Mouse (Mus musculus) kidney, embryonic 14.5 days (tissue): ENCODE measurements around the gene Cavin1. TPM values are rescaled to one million over a fixed set of nuclear protein-coding genes. Genes with fewer than 3 reads are reported as not detected.
A peak's percentile ranks its signal among the peaks of the same experiment; 100 is the strongest.

Source experiments
- ATAC-seq: fragments of 200-750 bp; cut with Nextera tagmentation; 2 replicates; pipeline ENCODE4 v1.8.0; 2017; ENCODE audit warnings: moderate number of reproducible peaks, mild to moderate bottlenecking, moderate TSS enrichment, moderate library complexity; ENCODE audit not compliant: low FRiP score, low TSS enrichment
- H3K27ac ChIP-seq: fragments of 300-500 bp; sonication (generic); 2 replicates; pipeline ENCODE4 v1.5.1; 2014; ENCODE audit warnings: low read depth, mild to moderate bottlenecking, low read length, moderate library complexity, mixed read lengths
- H3K27me3 ChIP-seq: fragments of 300-500 bp; sonication (generic); 2 replicates; pipeline ENCODE4 v1.6.1; 2014; ENCODE audit warnings: mild to moderate bottlenecking, low read length; ENCODE audit not compliant: control insufficient read depth, insufficient read depth
- H3K36me3 ChIP-seq: fragments of 300-500 bp; sonication (generic); 2 replicates; pipeline ENCODE4 v1.6.1; 2014; ENCODE audit warnings: low read length, mixed read lengths; ENCODE audit not compliant: control insufficient read depth, insufficient read depth
- H3K4me1 ChIP-seq: fragments of 300-500 bp; sonication (generic); 2 replicates; pipeline ENCODE4 v1.6.1; 2014; ENCODE audit warnings: low read length, mixed read lengths; ENCODE audit not compliant: control insufficient read depth, insufficient read depth
- H3K4me2 ChIP-seq: fragments of 300-500 bp; sonication (generic); replicated peaks from 2 replicates; pipeline ENCODE4 v1.6.1; 2014; ENCODE audit warnings: low read depth, mild to moderate bottlenecking, low read length
- H3K4me3 ChIP-seq: fragments of 300-500 bp; sonication (generic); 2 replicates; pipeline ENCODE4 v1.5.1; 2014; ENCODE audit warnings: mild to moderate bottlenecking, low read length
- H3K9ac ChIP-seq: fragments of 300-500 bp; sonication (generic); 2 replicates; pipeline ENCODE4 v1.6.1; 2014; ENCODE audit warnings: low read depth, mild to moderate bottlenecking, low read length, moderate library complexity
- H3K9me3 ChIP-seq: fragments of 300-500 bp; sonication (generic); 2 replicates; pipeline ENCODE4 v1.6.1; 2016; ENCODE audit warnings: low read length; ENCODE audit not compliant: control insufficient read depth
- WGBS: fragments of 180-500 bp; shearing (Covaris S2); extraction: QIAGEN DNeasy Blood & Tissue Kit; methylation state at CpG from one replicate; pipeline ENCODE4 v1.1.7; 2014; 5-methylcytosine and 5-hydroxymethylcytosine counted together
- polyA plus RNA-seq: library from polyadenylated mRNA; unstranded; fragments of >200 nt; fragmentation: Nextera tagmentation; extraction: Ambion mirVana; gene quantifications from 2 replicates; pipeline ENCODE4 v1.2.1, GENCODE M21; 2014

Gene Cavin1
- polyA plus RNA-seq, 1 experiment from 2014 or later, result 40.7 TPM

DNA sequence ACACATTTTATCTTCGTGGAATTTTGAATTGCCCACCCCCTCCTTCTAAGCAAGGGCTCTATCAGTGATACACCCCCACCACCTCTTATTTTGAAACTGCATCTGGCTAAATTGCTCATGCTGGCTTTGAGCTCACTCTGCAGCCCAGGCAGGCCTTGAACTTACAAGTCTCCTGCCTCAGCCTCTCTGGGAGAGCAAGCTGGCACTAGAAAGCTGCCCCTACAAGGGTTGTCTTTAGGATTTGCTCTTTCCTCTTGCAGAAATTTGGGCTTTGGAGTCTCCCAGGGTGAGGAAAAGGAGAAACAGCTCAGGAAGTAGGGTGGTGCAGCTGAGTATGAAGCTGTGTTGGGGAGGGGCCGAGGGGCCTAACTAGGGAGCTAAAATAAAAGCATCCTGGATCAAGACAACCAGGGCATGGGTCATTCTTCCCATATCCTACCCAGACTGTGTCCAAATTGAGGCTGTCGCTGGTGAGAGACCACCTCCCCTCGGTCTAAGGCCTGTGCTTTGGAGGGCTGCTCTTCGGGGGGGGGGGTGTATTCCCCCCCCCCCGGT lies 12.7 kb downstream of the Cavin1 start:
- H3K4me1 ChIP-seq, result peaks cover 19% of the 10 kb centered on the region; the same call in 1 of the 2 replicates
- H3K27me3 ChIP-seq, result peaks cover 19% of the 10 kb centered on the region

DNA sequence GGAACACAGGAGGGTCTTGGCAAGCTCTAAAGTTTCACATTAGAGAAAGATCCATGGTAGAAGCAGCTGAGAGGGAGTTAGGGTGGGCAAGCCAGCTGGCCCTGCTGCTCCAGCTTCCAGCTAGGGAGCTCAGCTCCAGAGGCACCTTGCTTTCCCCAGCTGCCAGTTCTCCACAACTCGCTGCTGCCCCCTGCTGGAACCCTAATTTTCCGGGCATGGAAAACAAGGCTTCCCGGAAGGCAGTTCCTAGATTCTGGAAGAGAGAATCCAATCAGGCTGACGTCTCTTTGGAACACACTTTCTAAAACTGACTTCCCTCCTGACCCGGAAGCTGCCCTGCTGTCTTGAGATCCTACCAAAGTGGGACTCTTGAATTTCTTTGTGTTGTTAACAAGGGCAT lies 13.4 kb downstream of the Cavin1 start:
- Histone ChIP-seq H3K36me3 (peaks cover 4% of the 10 kb centered on the region; the same call in 1 of the 2 replicates), H3K4me1 (peaks cover 15% of the 10 kb centered on the region; the same call in 1 of the 2 replicates), H3K4me3 (no peak overlapping the region), H3K9ac (no peak overlapping the region), H3K4me2 (no peak overlapping the region), H3K9me3 (no peaks in the 10 kb centered on the region), H3K27me3 (peaks cover 19% of the 10 kb centered on the region), H3K27ac (no peak overlapping the region)
- ATAC-seq, result no peak
- 3% methylated on average over 5 of the region's 5 CpGs for WGBS

More for the DNA sequence above, 12.7 kb downstream of the Cavin1 start:
- H3K9me3 ChIP-seq, result no peaks in the 10 kb centered on the region
- peaks cover 4% of the 10 kb centered on the region; the same call in 1 of the 2 replicates for H3K36me3 ChIP-seq
- no peak overlapping the region for H3K4me3 ChIP-seq
- 43% methylated on average over 6 of the region's 6 CpGs for WGBS
- no peak overlapping the region for H3K4me2 ChIP-seq
- ATAC-seq, result no peak
- H3K9ac ChIP-seq, result no peak overlapping the region
- H3K27ac ChIP-seq, result no peak overlapping the region

DNA sequence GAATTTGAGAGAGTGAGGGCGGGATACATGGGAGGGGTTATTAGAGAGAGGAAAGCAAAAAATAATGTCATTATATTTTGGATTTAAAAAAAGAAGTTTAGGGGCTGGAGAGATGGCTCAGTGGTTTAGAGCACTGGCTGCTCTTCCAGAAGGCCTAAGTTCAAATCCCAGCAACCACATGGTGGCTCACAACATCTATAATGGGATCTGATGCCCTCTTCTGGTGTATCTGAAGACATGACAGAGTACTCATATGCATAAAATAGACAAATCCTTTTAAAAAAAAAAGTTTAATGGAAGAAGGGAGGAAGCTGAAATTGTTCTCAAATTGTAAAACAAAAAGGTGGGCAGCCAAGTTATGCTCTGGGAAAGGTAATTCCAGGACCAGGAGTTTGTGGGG lies 21.1 kb downstream of the Cavin1 start:
- Histone ChIP-seq H3K27me3 (no peaks in the 10 kb centered on the region), H3K27ac (no peak overlapping the region), H3K36me3 (no peaks in the 10 kb centered on the region), H3K4me3 (no peak overlapping the region), H3K9me3 (0 out of 2 replicates have a peak, but pooled peaks cover 2% of the 10 kb centered on the region), H3K9ac (no peak overlapping the region), H3K4me2 (no peak overlapping the region), H3K4me1 (0 out of 2 replicates have a peak, but pooled peaks cover 6% of the 10 kb centered on the region)
- WGBS, result 100% methylated on average over 1 of the region's 1 CpGs
- no peak for ATAC-seq

DNA sequence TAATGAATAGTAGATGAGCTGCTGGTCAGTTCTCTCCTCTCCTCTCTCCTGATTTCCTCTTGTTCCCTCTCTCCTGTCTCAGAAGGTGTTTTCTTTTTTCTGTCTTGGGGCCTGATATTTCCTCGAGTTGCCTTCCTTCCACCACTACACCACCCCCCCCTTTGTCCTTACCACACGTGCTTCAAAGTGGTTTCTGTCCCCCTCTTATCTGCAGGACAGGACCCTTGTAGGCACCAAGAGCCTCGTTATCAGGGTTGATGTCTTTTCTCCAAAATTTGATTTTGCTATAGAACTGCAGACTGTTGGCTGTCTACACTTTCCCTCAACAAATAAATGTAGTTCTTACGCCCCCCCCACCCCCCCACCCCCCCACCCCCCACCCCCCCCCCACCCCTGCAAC lies 22.4 kb downstream of the Cavin1 start:
- WGBS, result 59% methylated on average over 4 of the region's 4 CpGs
- H3K9me3 ChIP-seq, result 0 out of 2 replicates have a peak, but pooled peaks cover 2% of the 10 kb centered on the region

DNA sequence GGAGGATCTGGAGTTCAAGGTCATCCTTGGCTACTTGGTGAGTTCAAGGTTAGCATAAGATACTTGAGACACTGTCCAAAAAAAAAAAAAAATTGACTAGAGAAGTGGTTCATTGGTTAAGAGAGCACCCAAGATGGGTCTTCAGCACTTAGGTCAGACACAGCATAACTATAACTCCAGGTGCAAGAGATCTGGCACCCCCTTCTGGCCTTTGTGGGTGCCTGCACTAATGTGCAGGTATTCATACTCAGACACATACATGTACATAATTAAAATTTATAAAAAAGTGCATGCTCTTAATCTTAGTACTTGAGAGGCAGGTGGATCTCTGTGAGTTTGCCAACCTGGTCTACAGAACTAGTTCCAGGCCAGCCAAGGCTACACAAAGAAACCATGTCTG lies 23.1 kb downstream of the Cavin1 start:
- H3K4me2 ChIP-seq, result no peak overlapping the region
- no peaks in the 10 kb centered on the region for H3K27me3 ChIP-seq
- H3K9me3 ChIP-seq, result 0 out of 2 replicates have a peak, but pooled peaks cover 2% of the 10 kb centered on the region
- H3K4me1 ChIP-seq, result 0 out of 2 replicates have a peak, but pooled peaks cover 6% of the 10 kb centered on the region
- no peak overlapping the region for H3K27ac ChIP-seq
- H3K9ac ChIP-seq, result no peak overlapping the region
- H3K36me3 ChIP-seq, result no peaks in the 10 kb centered on the region
- ATAC-seq, result no peak
- no peak overlapping the region for H3K4me3 ChIP-seq

More for the DNA sequence above, 22.4 kb downstream of the Cavin1 start:
- H3K27me3 ChIP-seq, result no peaks in the 10 kb centered on the region
- no peak overlapping the region for H3K9ac ChIP-seq
- 0 out of 2 replicates have a peak, but pooled peaks cover 6% of the 10 kb centered on the region for H3K4me1 ChIP-seq
- ATAC-seq, result no peak
- H3K4me2 ChIP-seq, result no peak overlapping the region
- H3K4me3 ChIP-seq, result no peak overlapping the region
- no peaks in the 10 kb centered on the region for H3K36me3 ChIP-seq
- no peak overlapping the region for H3K27ac ChIP-seq

DNA sequence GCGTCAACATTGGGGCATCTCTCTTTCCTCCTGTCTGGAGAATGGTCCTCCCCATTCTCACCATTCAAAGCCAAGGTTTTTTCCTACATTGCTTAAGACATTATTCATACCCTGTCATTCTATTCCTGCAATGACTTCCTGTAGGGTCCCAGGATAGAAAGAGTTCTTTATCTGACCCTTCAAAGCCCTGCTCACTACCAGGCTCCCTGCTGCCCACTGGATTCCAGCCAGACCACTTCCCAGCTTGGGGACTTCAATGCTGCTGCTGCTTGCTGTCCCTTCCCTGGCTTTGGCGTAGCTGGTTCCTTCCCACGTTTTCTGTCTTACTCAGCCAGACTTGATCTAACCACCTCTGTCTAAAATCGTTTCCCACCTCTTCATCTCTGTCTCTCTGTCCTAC lies 23.8 kb downstream of the Cavin1 start:
- H3K4me3 ChIP-seq, result no peak overlapping the region
- H3K27me3 ChIP-seq, result no peaks in the 10 kb centered on the region
- no peak overlapping the region for H3K4me2 ChIP-seq
- no peak for ATAC-seq
- no peak overlapping the region for H3K9ac ChIP-seq
- no peaks in the 10 kb centered on the region for H3K36me3 ChIP-seq
- WGBS, result 46% methylated on average over 4 of the region's 4 CpGs
- H3K4me1 ChIP-seq, result 0 out of 2 replicates have a peak, but pooled peaks cover 4% of the 10 kb centered on the region
- H3K9me3 ChIP-seq, result 0 out of 2 replicates have a peak, but pooled peaks cover 2% of the 10 kb centered on the region
- H3K27ac ChIP-seq, result no peak overlapping the region

DNA sequence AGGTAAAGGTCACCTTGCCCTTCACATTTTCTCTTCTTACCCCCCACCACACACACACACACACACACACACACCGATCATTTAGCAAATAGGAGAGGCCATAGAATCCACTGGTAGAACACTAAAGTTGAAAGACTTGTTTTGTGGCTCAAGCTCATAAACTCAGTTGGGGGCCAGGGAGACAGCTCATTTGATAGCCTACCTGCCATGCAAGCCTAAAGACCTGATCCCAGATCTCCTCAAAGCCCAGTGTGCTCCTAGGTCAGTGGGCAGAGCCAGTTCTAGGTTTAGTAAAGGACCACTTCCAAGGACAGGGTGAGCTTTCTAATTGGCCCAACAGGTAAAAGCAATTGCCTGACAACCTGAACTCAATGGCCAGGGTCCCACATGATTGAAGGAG lies 28.3 kb downstream of the Cavin1 start:
- WGBS, result 76% methylated on average over 1 of the region's 1 CpGs
- Histone ChIP-seq H3K27me3 (no peaks in the 10 kb centered on the region), H3K9ac (no peak overlapping the region), H3K27ac (no peak overlapping the region), H3K4me3 (no peak overlapping the region), H3K4me1 (peaks cover 10% of the 10 kb centered on the region; the same call in 1 of the 2 replicates), H3K4me2 (no peak overlapping the region), H3K36me3 (no peaks in the 10 kb centered on the region), H3K9me3 (no peaks in the 10 kb centered on the region)
- no peak for ATAC-seq

DNA sequence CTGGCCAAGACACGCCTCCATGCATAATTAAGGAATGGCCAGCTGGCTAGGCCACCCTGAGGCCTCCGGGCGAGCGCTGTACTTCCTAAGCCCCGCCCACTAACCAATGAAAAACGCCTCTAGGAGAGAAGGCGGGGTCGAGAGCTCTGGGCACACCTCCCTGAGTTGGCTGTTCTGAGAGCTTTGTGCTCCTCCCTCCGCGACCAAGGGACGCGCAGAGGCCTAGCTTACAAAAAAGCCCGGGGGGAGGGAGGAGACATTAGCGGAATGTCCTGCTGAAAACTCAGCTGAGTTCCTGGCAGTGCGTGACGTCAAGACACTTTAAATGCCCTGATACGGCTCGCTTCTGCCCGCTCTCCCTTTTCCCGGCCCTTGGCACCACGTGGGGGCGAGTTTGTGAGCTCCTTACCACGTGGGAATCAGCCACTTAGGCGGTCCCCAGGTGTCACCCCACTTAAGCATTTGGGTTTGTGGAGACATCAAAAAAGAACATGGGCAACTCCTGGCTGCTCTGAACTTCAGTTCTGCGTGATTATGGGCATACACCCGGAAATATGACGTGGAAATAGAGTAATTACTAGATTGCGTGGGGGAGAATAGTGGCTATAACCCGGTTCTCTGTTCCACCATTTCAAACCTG lies 31.1 kb downstream of the Cavin1 start, which contains the start of gene Stat3:
TSS of gene Stat3 (minus strand) at position 29 of the 640 bp plus-strand sequence.
- under 1% methylated on average over 26 of the region's 29 CpGs for WGBS
- Histone ChIP-seq H3K9me3 (no peaks in the 10 kb centered on the region), H3K4me1 (peaks cover 12% of the 10 kb centered on the region; the same call in 1 of the 2 replicates), H3K9ac (peak within 1 kb of the TSS; percentile 83), H3K36me3 (no peaks in the 10 kb centered on the region), H3K4me3 (peak within 1 kb of the TSS; percentile 90), H3K4me2 (peak within 1 kb of the TSS; percentile 78), H3K27me3 (no peaks in the 10 kb centered on the region), H3K27ac (peak within 1 kb of the TSS; percentile 83)
- peak; percentile 99 for ATAC-seq
